Mouse (Mus musculus) brain, embryonic 14.5 days (tissue): ENCODE measurements around the gene Tollip. TPM values are rescaled to one million over a fixed set of nuclear protein-coding genes. Genes with fewer than 3 reads are reported as not detected.

Source experiments
- DNase-seq: peaks from one replicate; pipeline ENCODE4 v3.0.0-alpha.2; 2011; ENCODE audit warnings: low read depth
- CTCF ChIP-seq: fragments of 200-500 bp; IDR thresholded peaks from 2 replicates; pipeline ENCODE4 v1.5.1; 2012; ENCODE audit warnings: inconsistent platforms, mild to moderate bottlenecking, moderate library complexity, borderline replicate concordance; ENCODE audit not compliant: insufficient read depth, insufficient read length; ENCODE audit errors: extremely low read depth
- POLR2A ChIP-seq: fragments of 200-500 bp; IDR thresholded peaks from 2 replicates; pipeline ENCODE4 v1.6.1; 2012; ENCODE audit warnings: mild to moderate bottlenecking, inconsistent platforms, borderline replicate concordance; ENCODE audit not compliant: poor library complexity, insufficient read depth, insufficient read length, severe bottlenecking; ENCODE audit errors: extremely low read depth
- polyA plus RNA-seq: library from polyadenylated mRNA; depleted of rRNA; stranded (reverse); fragments of >200 nt; gene quantifications from 2 replicates; pipeline ENCODE4 v1.2.3, GENCODE M21; 2012; rRNA removed

Tollip gene
- polyA plus RNA-seq = 86.3 and 87.4 TPM in 2 replicates

DNA sequence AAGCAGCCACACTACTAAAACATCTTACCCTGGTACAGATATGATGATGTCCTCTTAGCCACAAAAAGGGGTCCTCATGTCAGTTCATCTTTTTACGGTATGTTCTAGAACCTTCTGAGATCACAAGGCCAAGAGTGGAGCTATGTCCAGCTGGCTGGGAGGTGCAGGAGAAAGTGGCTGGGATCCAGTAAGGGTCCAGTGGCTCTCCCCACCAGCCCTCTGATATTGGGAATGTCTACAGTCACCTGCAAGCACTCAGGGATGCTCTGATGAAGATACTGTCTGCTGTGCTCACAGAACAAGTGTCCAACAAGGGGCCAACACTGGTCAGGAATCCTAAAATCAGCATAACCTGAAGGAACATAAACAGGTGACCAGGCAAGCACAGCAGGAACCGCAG, at the start of gene Tollip:
Tollip (minus strand) TSS at position 101 of the 400 bp plus-strand sequence.
- DNase-seq = no peak
- TF ChIP-seq POLR2A = no peak
- TF ChIP-seq CTCF = no peak

- DNase-seq = no peak
- TF ChIP-seq CTCF (no peak), POLR2A (no peak)
Observed at GRCm38 (mm10) chr7:141966281-141966680, 48.0 kb upstream of the Tollip start.

- DNase-seq = no peak
- TF ChIP-seq CTCF = no peak
- no peak for TF ChIP-seq POLR2A
Observed at GRCm38 (mm10) chr7:141962521-141962920, 44.2 kb upstream of the Tollip start.

- no peak for TF ChIP-seq CTCF
- TF ChIP-seq POLR2A = no peak
- DNase-seq = no peak
Observed at GRCm38 (mm10) chr7:141961491-141961890, 43.2 kb upstream of the Tollip start.

- TF ChIP-seq POLR2A = no peak
- no peak for DNase-seq
Observed at GRCm38 (mm10) chr7:141960926-141961325, 42.6 kb upstream of the Tollip start.

- TF ChIP-seq POLR2A (no peak), CTCF (no peak)
- DNase-seq = no peak
Observed at GRCm38 (mm10) chr7:141959133-141959532, 40.8 kb upstream of the Tollip start.

- TF ChIP-seq CTCF (no peak), POLR2A (no peak)
- DNase-seq = no peak
Observed at GRCm38 (mm10) chr7:141958211-141958610, 39.9 kb upstream of the Tollip start.

GRCm38 (mm10) chr7:141957524-141958051, 39.3 kb upstream of the Tollip start:
- DNase-seq = peak; percentile 53
- no peak for TF ChIP-seq POLR2A
- TF ChIP-seq CTCF = no peak

GRCm38 (mm10) chr7:141956174-141956566, 37.9 kb upstream of the Tollip start:
- TF ChIP-seq POLR2A = no peak
- TF ChIP-seq CTCF = no peak
- no peak for DNase-seq

DNA sequence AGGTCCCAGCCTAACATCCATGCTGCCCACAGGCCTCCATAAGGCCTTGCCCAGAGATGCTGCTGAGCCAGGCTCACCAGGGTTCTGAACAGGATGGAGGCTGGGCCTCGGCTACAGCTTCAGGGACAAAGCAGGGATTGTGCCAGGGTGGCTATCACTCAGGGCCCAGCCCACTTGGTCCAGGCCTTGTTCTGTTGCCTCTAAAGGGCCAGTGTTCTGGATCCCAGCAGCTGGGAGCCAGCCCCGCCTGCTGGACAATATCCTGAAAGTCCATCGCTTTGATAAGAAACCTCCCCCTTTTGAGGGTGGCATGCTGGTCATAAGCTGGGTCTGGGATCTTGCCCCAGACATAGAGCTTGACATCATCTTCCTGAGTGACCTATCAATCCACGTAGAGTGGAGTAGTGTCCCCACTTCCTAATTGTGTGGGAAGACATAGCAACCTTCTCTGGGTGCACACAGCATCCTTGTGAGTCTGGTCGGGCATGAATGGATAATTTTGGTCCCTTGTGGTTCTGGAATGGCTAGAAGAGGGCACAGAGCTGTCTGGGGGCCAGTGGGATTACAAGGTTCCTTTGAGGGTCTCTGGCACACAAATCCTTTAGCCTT, 37.4 kb upstream of the Tollip start:
- TF ChIP-seq CTCF (no peak), POLR2A (no peak)
- DNase-seq = no peak

- TF ChIP-seq CTCF (no peak), POLR2A (no peak)
- no peak for DNase-seq
Observed at GRCm38 (mm10) chr7:141953616-141954015, 35.3 kb upstream of the Tollip start.

DNA sequence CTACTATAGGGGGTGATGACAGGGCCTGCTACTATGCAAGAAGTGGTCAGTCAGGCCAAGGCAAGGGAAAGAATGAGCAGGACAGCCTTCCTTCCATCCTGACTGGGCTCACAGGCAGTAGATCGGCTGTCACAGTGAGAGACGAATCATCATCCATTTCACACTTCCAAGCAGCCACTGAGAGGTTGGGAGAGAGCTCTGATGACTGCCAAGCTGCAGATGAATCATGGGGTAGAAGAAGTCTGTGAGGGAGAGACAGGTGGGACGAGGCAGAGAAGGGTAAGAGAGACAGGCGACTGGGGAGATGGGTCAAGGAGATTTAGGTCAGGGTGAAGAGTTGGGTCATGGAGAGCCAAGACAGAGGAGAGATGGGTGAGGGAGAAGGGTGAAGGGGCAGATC, 34.6 kb upstream of the Tollip start:
- no peak for DNase-seq
- TF ChIP-seq POLR2A (no peak), CTCF (no peak)

DNA sequence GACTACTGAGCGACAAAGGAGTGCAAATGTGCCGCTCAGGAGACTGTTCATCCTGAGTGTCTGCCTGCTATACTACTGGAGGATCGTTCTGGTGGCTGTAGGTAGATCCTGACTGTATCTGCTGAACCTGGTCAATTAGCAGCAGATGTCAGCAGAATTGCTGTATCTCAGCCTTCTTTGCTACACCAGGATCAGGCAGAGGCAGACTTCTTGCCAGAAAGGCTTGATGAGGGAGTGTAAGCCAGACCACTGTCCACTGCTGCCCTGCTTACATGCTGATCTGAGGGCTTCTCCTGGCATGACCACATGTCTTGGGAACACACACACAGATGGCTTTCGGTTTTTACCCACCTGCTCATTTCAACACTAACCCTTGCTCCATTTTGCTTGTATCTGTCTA, 33.5 kb upstream of the Tollip start:
- TF ChIP-seq CTCF = no peak
- TF ChIP-seq POLR2A = no peak
- no peak for DNase-seq
